Mouse (Mus musculus): ENCODE data around the gene Pramel6. TPM values are rescaled to one million over a fixed set of nuclear protein-coding genes. Genes with fewer than 3 reads are reported as not detected.

The Pramel6 gene
- total and polyA plus RNA-seq, 3 experiments = 0.44 TPM; not detected in 2

DNA sequence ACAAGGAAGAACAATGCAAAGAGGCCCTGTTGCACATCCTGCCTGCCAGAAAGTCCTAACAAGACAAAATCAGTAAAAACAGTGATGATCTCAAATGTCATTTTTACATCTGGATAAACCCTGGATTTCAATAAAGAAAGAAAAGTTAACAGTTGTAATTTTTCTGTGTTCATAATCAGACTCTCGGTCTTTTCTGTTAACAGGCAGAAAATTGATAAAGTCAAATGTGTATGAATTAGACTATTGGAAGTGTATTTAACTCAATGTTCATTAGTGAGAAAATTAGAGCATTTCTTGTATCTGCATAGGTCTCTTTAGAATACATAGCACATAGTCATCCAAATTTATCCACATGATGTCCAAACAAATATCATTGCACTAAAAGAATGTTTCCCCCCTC is 39.1 kb downstream of the Pramel6 start, which contains the start of gene Olfr1128:
TSS of gene Olfr1128 (minus strand) at position 101 of the 400 bp plus-strand sequence.
- no peak for ATAC-seq (ENCODE audit: extremely low read depth, insufficient number of reproducible peaks, low FRiP score, poor library complexity, severe bottlenecking)
- Histone ChIP-seq H3K4me1 (ENCODE audit: insufficient read depth, low read depth, low read length) (no peaks in the 10 kb centered on the region), H3K4me3 (ENCODE audit: low read depth, low read length) (no peak within 1 kb of the TSS), H3K27me3 (ENCODE audit: insufficient read depth, low read length) (no peaks in the 10 kb centered on the region), H3K36me3 (replicated peaks) (no peaks in the 10 kb centered on the region), H3K9me3 (replicated peaks) (peaks cover 6% of the 10 kb centered on the region)
- TF ChIP-seq GATA2 (IDR thresholded peaks at IDR 0.05; ENCODE audit: borderline replicate concordance, low read depth, low read length) = no peak
- no peak for TF ChIP-seq TAL1 (conservative IDR thresholded peaks at IDR 0.05; ENCODE audit: low read depth, low read length)
- no peak for TF ChIP-seq POLR2AphosphoS5 (IDR thresholded peaks at IDR 0.05; ENCODE audit: insufficient replicate concordance, low read depth, low read length)
- no peak for TF ChIP-seq GATA1 (IDR thresholded peaks at IDR 0.05; ENCODE audit: borderline replicate concordance, low read length)
- TF ChIP-seq CTCF (IDR thresholded peaks at IDR 0.05; ENCODE audit: low read depth, low read length) = no peak
- DNase-seq (ENCODE audit: low spot score) = no peak

Other genes starting within 250 kb of the Pramel6 start
Only the 20 nearest of the 23 such genes appear.
- gene Olfr1118, start 199.0 kb upstream of the Pramel6 start, total RNA-seq (2014; fragmentation: Nextera tagmentation) = not detected in 2 replicates
- 0.05 and 0.06 TPM in 2 replicates for gene Olfr1118, start 199.0 kb upstream of the Pramel6 start, total RNA-seq (2017)
- gene Olfr1118, start 199.0 kb upstream of the Pramel6 start, polyA plus RNA-seq (2012) = not detected in 2 replicates
- gene Olfr1120, start 151.8 kb upstream of the Pramel6 start, total RNA-seq (2014; fragmentation: Nextera tagmentation) = not detected in 2 replicates
- 0.05 and 0.17 TPM in 2 replicates for gene Olfr1120, start 151.8 kb upstream of the Pramel6 start, total RNA-seq (2017)
- gene Olfr1120, start 151.8 kb upstream of the Pramel6 start, polyA plus RNA-seq (2012) = not detected in 2 replicates
- not detected in 2 replicates for gene Olfr1121, start 136.7 kb upstream of the Pramel6 start, total RNA-seq (2014; fragmentation: Nextera tagmentation)
- gene Olfr1121, start 136.7 kb upstream of the Pramel6 start, total RNA-seq (2017) = 0.22 TPM in 1 of 2 replicates, not detected in the other
- not detected in 2 replicates for gene Olfr1121, start 136.7 kb upstream of the Pramel6 start, polyA plus RNA-seq (2012)
- not detected in 2 replicates for gene Olfr1122, start 120.7 kb upstream of the Pramel6 start, total RNA-seq (2014; fragmentation: Nextera tagmentation)
- 0.11 and 0.12 TPM in 2 replicates for gene Olfr1122, start 120.7 kb upstream of the Pramel6 start, total RNA-seq (2017)
- not detected in 2 replicates for gene Olfr1122, start 120.7 kb upstream of the Pramel6 start, polyA plus RNA-seq (2012)
- not detected in 2 replicates for gene Olfr1123, start 89.9 kb upstream of the Pramel6 start, total RNA-seq (2014; fragmentation: Nextera tagmentation)
- gene Olfr1123, start 89.9 kb upstream of the Pramel6 start, total RNA-seq (2017) = 0.05 TPM in 1 of 2 replicates, not detected in the other
- gene Olfr1123, start 89.9 kb upstream of the Pramel6 start, polyA plus RNA-seq (2012) = not detected in 2 replicates
- gene Olfr1124, start 76.3 kb upstream of the Pramel6 start, total RNA-seq (2014; fragmentation: Nextera tagmentation) = not detected in 2 replicates
- 0.16 TPM in 1 of 2 replicates, not detected in the other for gene Olfr1124, start 76.3 kb upstream of the Pramel6 start, total RNA-seq (2017)
- gene Olfr1124, start 76.3 kb upstream of the Pramel6 start, polyA plus RNA-seq (2012) = not detected in 2 replicates
- gene Olfr1126, start 52.6 kb upstream of the Pramel6 start, total RNA-seq (2014; fragmentation: Nextera tagmentation) = not detected in 2 replicates
- 0.27 TPM in 1 of 2 replicates, not detected in the other for gene Olfr1126, start 52.6 kb upstream of the Pramel6 start, total RNA-seq (2017)
- not detected in 2 replicates for gene Olfr1126, start 52.6 kb upstream of the Pramel6 start, polyA plus RNA-seq (2012)
- gene Pramel7, start 9.5 kb upstream of the Pramel6 start, total RNA-seq (2014; fragmentation: Nextera tagmentation) = not detected in 2 replicates
- 0.12 TPM in 1 of 2 replicates, not detected in the other for gene Pramel7, start 9.5 kb upstream of the Pramel6 start, total RNA-seq (2017)
- gene Pramel7, start 9.5 kb upstream of the Pramel6 start, polyA plus RNA-seq (2012) = not detected in 2 replicates
- not detected in 2 replicates for gene Olfr153, start 25.2 kb downstream of the Pramel6 start, total RNA-seq (2014; fragmentation: Nextera tagmentation)
- 0.11 TPM in 1 of 2 replicates, not detected in the other for gene Olfr153, start 25.2 kb downstream of the Pramel6 start, total RNA-seq (2017)
- not detected in 2 replicates for gene Olfr153, start 25.2 kb downstream of the Pramel6 start, polyA plus RNA-seq (2012)
- not detected in 2 replicates for gene Olfr1128, start 39.0 kb downstream of the Pramel6 start, total RNA-seq (2014; fragmentation: Nextera tagmentation)
- gene Olfr1128, start 39.0 kb downstream of the Pramel6 start, total RNA-seq (2017) = not detected in 2 replicates
- gene Olfr1128, start 39.0 kb downstream of the Pramel6 start, polyA plus RNA-seq (2012) = not detected in 2 replicates
- gene Olfr1129, start 67.3 kb downstream of the Pramel6 start, total RNA-seq (2014; fragmentation: Nextera tagmentation) = not detected in 2 replicates
- gene Olfr1129, start 67.3 kb downstream of the Pramel6 start, total RNA-seq (2017) = 0.06 and 0.49 TPM in 2 replicates
- gene Olfr1129, start 67.3 kb downstream of the Pramel6 start, polyA plus RNA-seq (2012) = not detected in 2 replicates
- gene Olfr1130, start 99.6 kb downstream of the Pramel6 start, total RNA-seq (2014; fragmentation: Nextera tagmentation) = not detected in 2 replicates
- 0.11 and 0.12 TPM in 2 replicates for gene Olfr1130, start 99.6 kb downstream of the Pramel6 start, total RNA-seq (2017)
- not detected in 2 replicates for gene Olfr1130, start 99.6 kb downstream of the Pramel6 start, polyA plus RNA-seq (2012)
- not detected in 2 replicates for gene Olfr1131, start 120.5 kb downstream of the Pramel6 start, total RNA-seq (2014; fragmentation: Nextera tagmentation)
- 0.22 TPM in 1 of 2 replicates, not detected in the other for gene Olfr1131, start 120.5 kb downstream of the Pramel6 start, total RNA-seq (2017)
- gene Olfr1131, start 120.5 kb downstream of the Pramel6 start, polyA plus RNA-seq (2012) = not detected in 2 replicates
- gene Olfr1132, start 131.0 kb downstream of the Pramel6 start, total RNA-seq (2014; fragmentation: Nextera tagmentation) = not detected in 2 replicates
- 0.05 TPM in 1 of 2 replicates, not detected in the other for gene Olfr1132, start 131.0 kb downstream of the Pramel6 start, total RNA-seq (2017)
- gene Olfr1132, start 131.0 kb downstream of the Pramel6 start, polyA plus RNA-seq (2012) = not detected in 2 replicates
- gene Olfr1133, start 140.8 kb downstream of the Pramel6 start, total RNA-seq (2014; fragmentation: Nextera tagmentation) = not detected in 2 replicates
- not detected in 2 replicates for gene Olfr1133, start 140.8 kb downstream of the Pramel6 start, total RNA-seq (2017)
- not detected in 2 replicates for gene Olfr1133, start 140.8 kb downstream of the Pramel6 start, polyA plus RNA-seq (2012)
- gene Olfr1134, start 151.9 kb downstream of the Pramel6 start, total RNA-seq (2014; fragmentation: Nextera tagmentation) = not detected in 2 replicates
- not detected in 2 replicates for gene Olfr1134, start 151.9 kb downstream of the Pramel6 start, total RNA-seq (2017)
- gene Olfr1134, start 151.9 kb downstream of the Pramel6 start, polyA plus RNA-seq (2012) = not detected in 2 replicates
- gene Olfr1135, start 167.1 kb downstream of the Pramel6 start, total RNA-seq (2014; fragmentation: Nextera tagmentation) = not detected in 2 replicates
- 0.05 TPM in 1 of 2 replicates, not detected in the other for gene Olfr1135, start 167.1 kb downstream of the Pramel6 start, total RNA-seq (2017)
- not detected in 2 replicates for gene Olfr1135, start 167.1 kb downstream of the Pramel6 start, polyA plus RNA-seq (2012)
- gene Olfr1136, start 187.4 kb downstream of the Pramel6 start, total RNA-seq (2014; fragmentation: Nextera tagmentation) = not detected in 2 replicates
- 0.17 TPM in 1 of 2 replicates, not detected in the other for gene Olfr1136, start 187.4 kb downstream of the Pramel6 start, total RNA-seq (2017)
- not detected in 2 replicates for gene Olfr1136, start 187.4 kb downstream of the Pramel6 start, polyA plus RNA-seq (2012)
- not detected in 2 replicates for gene Olfr1137, start 206.6 kb downstream of the Pramel6 start, total RNA-seq (2014; fragmentation: Nextera tagmentation)
- gene Olfr1137, start 206.6 kb downstream of the Pramel6 start, total RNA-seq (2017) = 0.11 and 0.29 TPM in 2 replicates
- not detected in 2 replicates for gene Olfr1137, start 206.6 kb downstream of the Pramel6 start, polyA plus RNA-seq (2012)
- not detected in 2 replicates for gene Olfr1138, start 233.4 kb downstream of the Pramel6 start, total RNA-seq (2014; fragmentation: Nextera tagmentation)
- gene Olfr1138, start 233.4 kb downstream of the Pramel6 start, total RNA-seq (2017) = 0.33 TPM in 1 of 2 replicates, not detected in the other
- not detected in 2 replicates for gene Olfr1138, start 233.4 kb downstream of the Pramel6 start, polyA plus RNA-seq (2012)

Data from G1E (cell line).